Mouse (Mus musculus): Measurements from ENCODE around the gene Itga3. TPM values are rescaled to one million over a fixed set of nuclear protein-coding genes. Genes with fewer than 3 reads are reported as not detected.
A peak's percentile ranks its signal among the peaks of the same experiment; 100 is the strongest.

Itga3 gene
- polyA plus RNA-seq, 1 experiment from 2014 or later = 5.7 TPM

GRCm38 (mm10) chr11:95105274-95105874 lies 28.8 kb upstream of the Itga3 start:
- DNase-seq (ENCODE audit: low spot score) = peak; percentile 56
- peak overlapping the region; percentile 43 for H3K4me3 ChIP-seq
- WGBS = 6% methylated on average over 25 of the region's 25 CpGs
- H3K27me3 ChIP-seq (ENCODE audit: insufficient read depth, poor library complexity, severe bottlenecking) = peaks cover 20% of the 10 kb centered on the region
- H3K9me3 ChIP-seq = no peaks in the 10 kb centered on the region
- peak overlapping the region; percentile 17; the same call in 1 of the 2 replicates for H3K27ac ChIP-seq
- peaks cover 43% of the 10 kb centered on the region for H3K4me1 ChIP-seq (replicated peaks)
- no peaks in the 10 kb centered on the region for H3K36me3 ChIP-seq

- H3K4me1 ChIP-seq (replicated peaks) = peaks cover 50% of the 10 kb centered on the region
- no peaks in the 10 kb centered on the region for H3K9me3 ChIP-seq
- H3K36me3 ChIP-seq = no peaks in the 10 kb centered on the region
- H3K27ac ChIP-seq = no peak overlapping the region
- H3K27me3 ChIP-seq (ENCODE audit: insufficient read depth, poor library complexity, severe bottlenecking) = peaks cover 23% of the 10 kb centered on the region
- H3K4me3 ChIP-seq = no peak overlapping the region
- no peak for DNase-seq (ENCODE audit: low spot score)
- 73% methylated on average over 6 of the region's 6 CpGs for WGBS
These were observed 27.7 kb upstream of the Itga3 start for GRCm38 (mm10) chr11:95104266-95104665.

- no peak for DNase-seq (ENCODE audit: low spot score)
- Histone ChIP-seq H3K4me1 (replicated peaks) (peaks cover 62% of the 10 kb centered on the region), H3K9me3 (no peaks in the 10 kb centered on the region), H3K27me3 (ENCODE audit: insufficient read depth, poor library complexity, severe bottlenecking) (peaks cover 23% of the 10 kb centered on the region), H3K4me3 (no peak overlapping the region), H3K36me3 (no peaks in the 10 kb centered on the region), H3K27ac (no peak overlapping the region)
- 95% methylated on average over 19 of the region's 19 CpGs for WGBS
These were observed 25.7 kb upstream of the Itga3 start for GRCm38 (mm10) chr11:95102161-95102904.

GRCm38 (mm10) chr11:95101071-95101788 lies 24.6 kb upstream of the Itga3 start:
- Histone ChIP-seq H3K36me3 (no peaks in the 10 kb centered on the region), H3K27ac (peak overlapping the region; percentile 57), H3K27me3 (ENCODE audit: insufficient read depth, poor library complexity, severe bottlenecking) (peaks cover 19% of the 10 kb centered on the region), H3K4me1 (replicated peaks) (peaks cover 67% of the 10 kb centered on the region), H3K9me3 (no peaks in the 10 kb centered on the region), H3K4me3 (no peak overlapping the region)
- WGBS = 19% methylated on average over 16 of the region's 16 CpGs
- DNase-seq (ENCODE audit: low spot score) = no peak

- 18% methylated on average over 3 of the region's 3 CpGs for WGBS
- Histone ChIP-seq H3K4me3 (no peak overlapping the region), H3K27ac (peak overlapping the region; percentile 57; the same call in 1 of the 2 replicates)
These were observed 23.8 kb upstream of the Itga3 start for GRCm38 (mm10) chr11:95100393-95100792.

GRCm38 (mm10) chr11:95098346-95099095 lies 21.9 kb upstream of the Itga3 start:
- no peak overlapping the region for H3K4me3 ChIP-seq
- 81% methylated on average over 5 of the region's 5 CpGs for WGBS
- peaks cover 46% of the 10 kb centered on the region for H3K4me1 ChIP-seq (replicated peaks)
- peaks cover 3% of the 10 kb centered on the region; the same call in 1 of the 2 replicates for H3K27me3 ChIP-seq (ENCODE audit: insufficient read depth, poor library complexity, severe bottlenecking)
- H3K27ac ChIP-seq = no peak overlapping the region
- 0 out of 2 replicates have a peak, but pooled peaks cover 3% of the 10 kb centered on the region for H3K9me3 ChIP-seq
- no peaks in the 10 kb centered on the region for H3K36me3 ChIP-seq
- no peak for DNase-seq (ENCODE audit: low spot score)

More at GRCm38 (mm10) chr11:95100393-95100792, 23.8 kb upstream of the Itga3 start:
- Histone ChIP-seq H3K9me3 (no peaks in the 10 kb centered on the region), H3K36me3 (no peaks in the 10 kb centered on the region), H3K4me1 (replicated peaks) (peaks cover 58% of the 10 kb centered on the region), H3K27me3 (ENCODE audit: insufficient read depth, poor library complexity, severe bottlenecking) (peaks cover 11% of the 10 kb centered on the region; the same call in 1 of the 2 replicates)
- no peak for DNase-seq (ENCODE audit: low spot score)

- no peak overlapping the region for H3K27ac ChIP-seq
- H3K36me3 ChIP-seq = no peaks in the 10 kb centered on the region
- 66% methylated on average over 6 of the region's 6 CpGs for WGBS
- H3K4me1 ChIP-seq (replicated peaks) = peaks cover 46% of the 10 kb centered on the region
- H3K4me3 ChIP-seq = no peak overlapping the region
- H3K9me3 ChIP-seq = 0 out of 2 replicates have a peak, but pooled peaks cover 3% of the 10 kb centered on the region
- no peak for DNase-seq (ENCODE audit: low spot score)
- peaks cover 3% of the 10 kb centered on the region; the same call in 1 of the 2 replicates for H3K27me3 ChIP-seq (ENCODE audit: insufficient read depth, poor library complexity, severe bottlenecking)
These were observed 21.3 kb upstream of the Itga3 start for GRCm38 (mm10) chr11:95097889-95098288.

- H3K36me3 ChIP-seq = no peaks in the 10 kb centered on the region
- peaks cover 3% of the 10 kb centered on the region; the same call in 1 of the 2 replicates for H3K27me3 ChIP-seq (ENCODE audit: insufficient read depth, poor library complexity, severe bottlenecking)
- H3K9me3 ChIP-seq = 0 out of 2 replicates have a peak, but pooled peaks cover 3% of the 10 kb centered on the region
- peaks cover 44% of the 10 kb centered on the region for H3K4me1 ChIP-seq (replicated peaks)
- DNase-seq (ENCODE audit: low spot score) = no peak
- 52% methylated on average over 4 of the region's 4 CpGs for WGBS
- peak overlapping the region; percentile 54 for H3K27ac ChIP-seq
- no peak overlapping the region for H3K4me3 ChIP-seq
These were observed 20.2 kb upstream of the Itga3 start for GRCm38 (mm10) chr11:95096608-95097373.

- WGBS = 78% methylated on average over 10 of the region's 10 CpGs
- no peak for DNase-seq (ENCODE audit: low spot score)
- no peak overlapping the region for H3K27ac ChIP-seq
- H3K36me3 ChIP-seq = no peaks in the 10 kb centered on the region
- 0 out of 2 replicates have a peak, but pooled peaks cover 3% of the 10 kb centered on the region for H3K9me3 ChIP-seq
- peaks cover 32% of the 10 kb centered on the region for H3K4me1 ChIP-seq (replicated peaks)
- H3K4me3 ChIP-seq = no peak overlapping the region
- peaks cover 3% of the 10 kb centered on the region; the same call in 1 of the 2 replicates for H3K27me3 ChIP-seq (ENCODE audit: insufficient read depth, poor library complexity, severe bottlenecking)
These were observed 19.0 kb upstream of the Itga3 start for GRCm38 (mm10) chr11:95095596-95095995.

- H3K4me1 ChIP-seq (replicated peaks) = peaks cover 29% of the 10 kb centered on the region
- DNase-seq (ENCODE audit: low spot score) = no peak
- WGBS = 78% methylated on average over 5 of the region's 5 CpGs
These were observed 16.5 kb upstream of the Itga3 start for GRCm38 (mm10) chr11:95093077-95093476.

GRCm38 (mm10) chr11:95088857-95089779 lies 12.5 kb upstream of the Itga3 start:
- Histone ChIP-seq H3K27me3 (ENCODE audit: insufficient read depth, poor library complexity, severe bottlenecking) (no peaks in the 10 kb centered on the region), H3K27ac (no peak overlapping the region), H3K36me3 (no peaks in the 10 kb centered on the region), H3K9me3 (no peaks in the 10 kb centered on the region), H3K4me3 (no peak overlapping the region), H3K4me1 (replicated peaks) (peaks cover 47% of the 10 kb centered on the region)
- 68% methylated on average over 16 of the region's 16 CpGs for WGBS
- no peak for DNase-seq (ENCODE audit: low spot score)

More at GRCm38 (mm10) chr11:95093077-95093476, 16.5 kb upstream of the Itga3 start:
- no peaks in the 10 kb centered on the region for H3K36me3 ChIP-seq
- H3K9me3 ChIP-seq = 0 out of 2 replicates have a peak, but pooled peaks cover 3% of the 10 kb centered on the region
- no peak overlapping the region for H3K27ac ChIP-seq
- no peak overlapping the region for H3K4me3 ChIP-seq
- H3K27me3 ChIP-seq (ENCODE audit: insufficient read depth, poor library complexity, severe bottlenecking) = no peaks in the 10 kb centered on the region

All from hindbrain, embryonic 10.5 days (tissue).